8 mouse cellular contexts compared by ENCODE assay signal in genomic region chr5:92504676-92505400, GRCm38 (mm10). TPM values are rescaled to one million over a fixed set of nuclear protein-coding genes. Genes with fewer than 3 reads are reported as not detected.
DNase-seq lines count a peak whose midpoint lies in the region; ATAC-seq and TF ChIP-seq lines count a peak whose summit lies in the region.

No protein-coding gene starts in this region.

- peak overlapping the region; percentile 84 for H3K9ac ChIP-seq in limb, embryonic 12.5 days (replicated peaks)
- H3K9ac ChIP-seq in stomach, postnatal 0 days (ENCODE audit: low read length) = peak overlapping the region; percentile 98

- peak overlapping the region; percentile 72 for H3K4me3 ChIP-seq in limb, embryonic 12.5 days (replicated peaks)
- peak overlapping the region; percentile 97 for H3K4me3 ChIP-seq in stomach, postnatal 0 days (ENCODE audit: low read depth, low read length)

- ATAC-seq in erythroid progenitor cell, adult 5-6 weeks (replicated peaks; ENCODE audit: low FRiP score, poor library complexity, severe bottlenecking) = peak; percentile 50
- peak; percentile 77 for ATAC-seq in limb, embryonic 12.5 days (ENCODE audit: insufficient number of reproducible peaks, insufficient read depth, low FRiP score, low TSS enrichment, low read depth)
- ATAC-seq in stomach, postnatal 0 days (ENCODE audit: low FRiP score, low TSS enrichment) = peak; percentile 89

- peak overlapping the region; percentile 74 for H3K4me2 ChIP-seq in limb, embryonic 12.5 days
- peak overlapping the region; percentile 70 for H3K4me2 ChIP-seq in stomach, postnatal 0 days (replicated peaks; ENCODE audit: low read depth)

- H3K4me1 ChIP-seq in limb, embryonic 12.5 days (replicated peaks) = peaks cover 20% of the 10 kb centered on the region
- peaks cover 9% of the 10 kb centered on the region for H3K4me1 ChIP-seq in stomach, postnatal 0 days (replicated peaks; ENCODE audit: control insufficient read depth, insufficient read depth)

- H3K27ac ChIP-seq in limb, embryonic 12.5 days = peak overlapping the region; percentile 96
- H3K27ac ChIP-seq in stomach, postnatal 0 days (replicated peaks) = peak overlapping the region; percentile 100

- WGBS in limb, embryonic 12.5 days = under 1% methylated on average over 35 of the region's 35 CpGs
- WGBS in stomach, postnatal 0 days = 0% methylated on average over 35 of the region's 35 CpGs

- TF ChIP-seq CTCF in stomach, postnatal 0 days (IDR thresholded peaks at IDR 0.05; ENCODE audit: low read depth) = no peak

- DNase-seq in heart, adult 11 months = peak; percentile 96
- no peak for DNase-seq in heart, postnatal 25 days (ENCODE audit: low spot score)
- DNase-seq in Muller cell, postnatal 12 days (ENCODE audit: inconsistent ontology term) = peak; percentile 60
- peak; percentile 43 for DNase-seq in heart, postnatal 4 days
- peak; percentile 43 for DNase-seq in mesoderm, embryonic 11.5 days (ENCODE audit: low read depth, low spot score)
- DNase-seq in stomach, postnatal 0 days (ENCODE audit: low spot score) = peak; percentile 85

- no peaks in the 10 kb centered on the region for H3K36me3 ChIP-seq in limb, embryonic 12.5 days
- no peaks in the 10 kb centered on the region for H3K36me3 ChIP-seq in stomach, postnatal 0 days (ENCODE audit: control insufficient read depth, insufficient read depth, low read length)

- no peak for TF ChIP-seq EP300 in stomach, postnatal 0 days (optimal IDR thresholded peaks at IDR 0.05)

- intact Hi-C loops in heart, postnatal 25 days (cut with DNase I) = loop anchor here (5.0 to 10.0 kb wide), 3 partner anchors 43 to 190 kb away; partner anchors contain the start of gene Sdad1

- H3K9me3 ChIP-seq in limb, embryonic 12.5 days = no peaks in the 10 kb centered on the region
- no peaks in the 10 kb centered on the region for H3K9me3 ChIP-seq in stomach, postnatal 0 days (ENCODE audit: control insufficient read depth, low read length)

- no peaks in the 10 kb centered on the region for H3K27me3 ChIP-seq in limb, embryonic 12.5 days
- H3K27me3 ChIP-seq in stomach, postnatal 0 days (ENCODE audit: control insufficient read depth, insufficient read depth, low read length) = no peaks in the 10 kb centered on the region

RNA-seq across cellular contexts. Expression of gene Scarb2, which starts 1.8 kb away (rescaled TPM):
- 10 to 100 TPM; 70.5 to 74.6 TPM for total RNA-seq in heart, postnatal 25 days (2021)
- total RNA-seq in erythroid progenitor cell, adult 5-6 weeks (2015; ENCODE audit: low replicate concordance) = 5.9 and 11.2 TPM in 2 replicates
- 9.8 and 13.3 TPM in 2 replicates for total RNA-seq in erythroid progenitor cell, adult 5-6 weeks (2017; ENCODE audit: low replicate concordance)
- 10 to 100 TPM; 83.8 to 88.7 TPM for total RNA-seq in heart, postnatal 4 days (2021)
- 9.0 and 9.4 TPM in 2 replicates for polyA plus RNA-seq in limb, embryonic 12.5 days (2016; fragmentation: Nextera tagmentation; extraction: Ambion mirVana)
- 19.1 and 20.9 TPM in 2 replicates for polyA plus RNA-seq in stomach, postnatal 0 days (2015; fragmentation: Nextera tagmentation; extraction: Ambion mirVana)

RNA-seq across cellular contexts. Expression of gene Fam47e, which starts 50.0 kb away (rescaled TPM):
- total RNA-seq in heart, postnatal 25 days (2021) = not detected
- total RNA-seq in erythroid progenitor cell, adult 5-6 weeks (2015; ENCODE audit: low replicate concordance) = not detected in 2 replicates
- not detected in 2 replicates for total RNA-seq in erythroid progenitor cell, adult 5-6 weeks (2017; ENCODE audit: low replicate concordance)
- total RNA-seq in heart, postnatal 4 days (2021) = not detected
- polyA plus RNA-seq in limb, embryonic 12.5 days (2016; fragmentation: Nextera tagmentation; extraction: Ambion mirVana) = 0.20 TPM in 1 of 2 replicates, not detected in the other
- polyA plus RNA-seq in stomach, postnatal 0 days (2015; fragmentation: Nextera tagmentation; extraction: Ambion mirVana) = 0.13 and 0.19 TPM in 2 replicates

Comparison
In these comparisons a context has a peak if more than half of its experiments do, and no peak if none do; other contexts are left out.
1. RNA of gene Scarb2, which starts 1.8 kb away (total RNA-seq): 83.8 to 88.7 TPM in heart, postnatal 4 days and 70.5 to 74.6 TPM in heart, postnatal 25 days; 5.9 to 13.3 TPM in erythroid progenitor cell, adult 5-6 weeks; every median in the first group is over 4 times any median in the second.
2. Peak in every context shown above with its lines, with median percentiles within 50 percentile points of each other: ATAC-seq.